Mouse (Mus musculus) MEL (cell line): ENCODE data around the gene Prkg2. TPM values are rescaled to one million over a fixed set of nuclear protein-coding genes. Genes with fewer than 3 reads are reported as not detected.

Experiments used
- DNase-seq: peaks from one replicate; pipeline ENCODE4 v3.0.0; 2011; ENCODE audit warnings: low read depth, low spot score
- H3K27ac ChIP-seq: 2 replicates; pipeline ENCODE4 v1.5.1; 2012; ENCODE audit warnings: low read depth, mild to moderate bottlenecking, control low read depth, low read length, moderate library complexity; ENCODE audit not compliant: control insufficient read depth
- H3K27me3 ChIP-seq, 2 experiments: fragments of 150-350 bp in 1 of 2; sonication (generic) in 1 of 2; 2 replicates each; pipeline ENCODE4 v1.6.1; 2012; ENCODE audit warnings: low read length in 2 of 2, mild to moderate bottlenecking in 2 of 2, improper control_type of control experiment in 1 of 2, moderate library complexity in 1 of 2; ENCODE audit not compliant: insufficient read depth in 2 of 2, control insufficient read depth in 1 of 2
- H3K36me3 ChIP-seq, 2 experiments: 2 replicates each; pipeline ENCODE4 v1.6.1; 2012 to 2014; ENCODE audit warnings: low read length in 2 of 2, improper control_type of control experiment in 1 of 2, inconsistent platforms in 1 of 2, mild to moderate bottlenecking in 1 of 2; ENCODE audit not compliant: insufficient read depth in 2 of 2, control insufficient read depth in 1 of 2
- H3K4me1 ChIP-seq, 2 experiments: fragments of 150-350 bp in 1 of 2; sonication (generic) in 1 of 2; 2 replicates each; pipeline ENCODE4 v1.6.1; 2012; ENCODE audit warnings: low read length in 2 of 2, improper control_type of control experiment in 1 of 2, mild to moderate bottlenecking in 1 of 2; ENCODE audit not compliant: insufficient read depth in 2 of 2, control insufficient read depth in 1 of 2
- H3K4me3 ChIP-seq, 2 experiments: fragments of 150-350 bp in 1 of 2; sonication (generic) in 1 of 2; 2 replicates each; pipeline ENCODE4 v1.5.1; 2012; ENCODE audit warnings: low read depth in 2 of 2, low read length in 2 of 2, mild to moderate bottlenecking in 2 of 2, moderate library complexity in 2 of 2, control low read depth in 1 of 2, improper control_type of control experiment in 1 of 2; ENCODE audit not compliant: control insufficient read depth in 1 of 2, insufficient read depth in 1 of 2
- H3K79me2 ChIP-seq: 2 replicates; pipeline ENCODE4 v1.6.1; 2012; ENCODE audit warnings: mild to moderate bottlenecking, low read length, moderate library complexity; ENCODE audit not compliant: control insufficient read depth, poor library complexity, insufficient read depth
- H3K9ac ChIP-seq: 2 replicates; pipeline ENCODE4 v1.6.1; 2012; ENCODE audit warnings: low read depth, mild to moderate bottlenecking, control low read depth, low read length, moderate library complexity; ENCODE audit not compliant: control insufficient read depth, poor library complexity, severe bottlenecking
- H3K9me3 ChIP-seq: fragments of 150-350 bp; sonication (generic); replicated peaks from 2 replicates; pipeline ENCODE4 v1.6.1; 2012; ENCODE audit warnings: mild to moderate bottlenecking, low read length, improper control_type of control experiment, moderate library complexity; ENCODE audit not compliant: insufficient read depth
- E2F4 ChIP-seq: IDR thresholded peaks from 2 replicates; pipeline ENCODE4 v1.6.1; 2011; ENCODE audit warnings: low read depth, low read length, improper control_type of control experiment, borderline replicate concordance
- ETS1 ChIP-seq: IDR thresholded peaks from 2 replicates; pipeline ENCODE4 v1.6.1; 2012; ENCODE audit warnings: low read depth, mild to moderate bottlenecking, inconsistent platforms, low read length, improper control_type of control experiment, moderate library complexity
- GABPA ChIP-seq: IDR thresholded peaks from 2 replicates; pipeline ENCODE4 v1.6.1; 2012; ENCODE audit warnings: low read depth, mild to moderate bottlenecking, inconsistent platforms, low read length, improper control_type of control experiment, moderate library complexity
- GATA1 ChIP-seq: IDR thresholded peaks from 2 replicates; pipeline ENCODE4 v1.6.1; 2011; ENCODE audit warnings: low read depth, low read length, improper control_type of control experiment
- KAT2A ChIP-seq: conservative IDR thresholded peaks from 2 replicates; pipeline ENCODE4 v1.6.1; 2012; ENCODE audit warnings: low read depth, low read length, improper control_type of control experiment, inconsistent platforms
- MAFK ChIP-seq: IDR thresholded peaks from 2 replicates; pipeline ENCODE4 v1.6.1; 2011; ENCODE audit warnings: low read depth, mild to moderate bottlenecking, low read length, improper control_type of control experiment, borderline replicate concordance
- MAX ChIP-seq: IDR thresholded peaks from 2 replicates; pipeline ENCODE4 v1.6.1; 2011; ENCODE audit warnings: low read length, improper control_type of control experiment
- MEF2A ChIP-seq: IDR thresholded peaks from 2 replicates; pipeline ENCODE4 v1.6.1; 2014; ENCODE audit warnings: low read depth, mild to moderate bottlenecking, inconsistent platforms, low read length, improper control_type of control experiment; ENCODE audit not compliant: poor library complexity, insufficient replicate concordance, severe bottlenecking; ENCODE audit errors: extremely low read depth
- MXI1 ChIP-seq: IDR thresholded peaks from 2 replicates; pipeline ENCODE4 v1.6.1; 2011; ENCODE audit warnings: mild to moderate bottlenecking, low read depth, low read length, improper control_type of control experiment
- MYB ChIP-seq: IDR thresholded peaks from 2 replicates; pipeline ENCODE4 v1.6.1; 2011; ENCODE audit warnings: mild to moderate bottlenecking, low read depth, low read length, improper control_type of control experiment
- NRF1 ChIP-seq: IDR thresholded peaks from 2 replicates; pipeline ENCODE4 v1.6.1; 2014; ENCODE audit warnings: low read depth, mild to moderate bottlenecking, inconsistent platforms, low read length, improper control_type of control experiment, moderate library complexity; ENCODE audit not compliant: poor library complexity, insufficient read depth, severe bottlenecking
- POLR2A ChIP-seq, 2 experiments: IDR thresholded peaks; 2 replicates each; pipeline ENCODE4 v1.6.1; 2011 to 2012; ENCODE audit warnings: low read length in 2 of 2, mild to moderate bottlenecking in 2 of 2, control low read depth in 1 of 2, improper control_type of control experiment in 1 of 2, low read depth in 1 of 2, moderate library complexity in 1 of 2; ENCODE audit not compliant: control insufficient read depth in 1 of 2, insufficient read depth in 1 of 2, poor library complexity in 1 of 2
- POLR2AphosphoS5 ChIP-seq: IDR thresholded peaks from 2 replicates; pipeline ENCODE4 v1.6.1; 2012; ENCODE audit warnings: low read depth, borderline replicate concordance, mild to moderate bottlenecking, inconsistent platforms, low read length, moderate library complexity, mixed read lengths
- RAD21 ChIP-seq: IDR thresholded peaks from 2 replicates; pipeline ENCODE4 v1.6.1; 2011; ENCODE audit warnings: mild to moderate bottlenecking, low read depth, low read length, improper control_type of control experiment
- RCOR1 ChIP-seq: IDR thresholded peaks from 2 replicates; pipeline ENCODE4 v1.6.1; 2012; ENCODE audit warnings: low read depth, mild to moderate bottlenecking, inconsistent platforms, low read length, improper control_type of control experiment
- SMC3 ChIP-seq: IDR thresholded peaks from 2 replicates; pipeline ENCODE4 v1.6.1; 2011; ENCODE audit warnings: low read depth, low read length, improper control_type of control experiment
- TBP ChIP-seq: IDR thresholded peaks from 2 replicates; pipeline ENCODE4 v1.8.0; 2011; ENCODE audit warnings: low read depth, low read length, improper control_type of control experiment
- TCF12 ChIP-seq: IDR thresholded peaks from 2 replicates; pipeline ENCODE4 v1.6.1; 2014; ENCODE audit warnings: low read depth, mild to moderate bottlenecking, inconsistent platforms, low read length, improper control_type of control experiment, moderate library complexity
- ZMIZ1 ChIP-seq: IDR thresholded peaks from 2 replicates; pipeline ENCODE4 v1.6.1; 2012; ENCODE audit warnings: low read depth, mild to moderate bottlenecking, inconsistent platforms, low read length, improper control_type of control experiment, moderate library complexity
- ZNF384 ChIP-seq: IDR thresholded peaks from 2 replicates; pipeline ENCODE4 v1.6.1; 2012; ENCODE audit warnings: low read depth, mild to moderate bottlenecking, inconsistent platforms, low read length, improper control_type of control experiment
- polyA plus RNA-seq, 2 experiments: library from polyadenylated mRNA; stranded (reverse) in 1 of 2; unstranded in 1 of 2; fragments of >175 nt in 1 of 2; fragments of >200 nt in 1 of 2; gene quantifications; 2 replicates each; pipeline versions ENCODE4 v1.2.1 to v1.2.4; 2012; ENCODE audit warnings: low replicate concordance in 2 of 2, low read depth in 1 of 2; ENCODE audit not compliant: insufficient read length in 2 of 2, insufficient read depth in 1 of 2, missing spikeins in 1 of 2
- total RNA-seq: library from RNA; depleted of rRNA; stranded (reverse); fragments of 300-350 nt; gene quantifications from 2 replicates; pipeline ENCODE4 v1.2.3, GENCODE M21; 2012

Prkg2 gene
- total and polyA plus RNA-seq, 3 experiments, result not detected

- TF ChIP-seq MEF2A (no peak), NRF1 (no peak), MXI1 (no peak), RAD21 (no peak), KAT2A (no peak), MAFK (no peak), TBP (no peak), GABPA (no peak), GATA1 (no peak), POLR2A (IDR thresholded peaks at IDR 0.05; ENCODE audit: control insufficient read depth in 1 of 2, insufficient read depth in 1 of 2, low read depth in 1 of 2, low read length in 2 of 2, poor library complexity in 1 of 2) (no peak), ZNF384 (no peak)
- Histone ChIP-seq H3K79me2 (no peaks in the 10 kb centered on the region), H3K4me3 (no peak overlapping the region), H3K27me3 (no peaks in the 10 kb centered on the region), H3K36me3 (no peaks in the 10 kb centered on the region), H3K9me3 (no peaks in the 10 kb centered on the region), H3K9ac (no peak overlapping the region), H3K4me1 (no peaks in the 10 kb centered on the region), H3K27ac (no peak overlapping the region)
- no peak for DNase-seq
Measured at GRCm38 (mm10) chr5:98998104-98998503, 39.0 kb downstream of the Prkg2 start.

- H3K27me3 ChIP-seq, result no peaks in the 10 kb centered on the region
- H3K79me2 ChIP-seq, result no peaks in the 10 kb centered on the region
- H3K9ac ChIP-seq, result no peak overlapping the region
- no peaks in the 10 kb centered on the region for H3K36me3 ChIP-seq
- DNase-seq, result no peak
- no peaks in the 10 kb centered on the region for H3K9me3 ChIP-seq
- H3K4me1 ChIP-seq, result no peaks in the 10 kb centered on the region
- TF ChIP-seq MYB, result no peak
- no peak for TF ChIP-seq MAFK
- no peak for TF ChIP-seq MAX
- TF ChIP-seq RCOR1, result no peak
- TF ChIP-seq POLR2A (IDR thresholded peaks at IDR 0.05; ENCODE audit: control insufficient read depth in 1 of 2, insufficient read depth in 1 of 2, low read depth in 1 of 2, low read length in 2 of 2, poor library complexity in 1 of 2), result no peak
- no peak for TF ChIP-seq GABPA
- no peak for TF ChIP-seq E2F4
- TF ChIP-seq ZMIZ1, result no peak
- no peak for TF ChIP-seq POLR2AphosphoS5
- TF ChIP-seq TCF12, result no peak
- TF ChIP-seq SMC3, result no peak
- TF ChIP-seq ETS1, result no peak
- no peak overlapping the region for H3K27ac ChIP-seq
- H3K4me3 ChIP-seq, result no peak overlapping the region
Measured at GRCm38 (mm10) chr5:98995767-98996166, 41.4 kb downstream of the Prkg2 start.
